31 mouse cellular contexts compared by ENCODE assay signal in the genomic region with DNA sequence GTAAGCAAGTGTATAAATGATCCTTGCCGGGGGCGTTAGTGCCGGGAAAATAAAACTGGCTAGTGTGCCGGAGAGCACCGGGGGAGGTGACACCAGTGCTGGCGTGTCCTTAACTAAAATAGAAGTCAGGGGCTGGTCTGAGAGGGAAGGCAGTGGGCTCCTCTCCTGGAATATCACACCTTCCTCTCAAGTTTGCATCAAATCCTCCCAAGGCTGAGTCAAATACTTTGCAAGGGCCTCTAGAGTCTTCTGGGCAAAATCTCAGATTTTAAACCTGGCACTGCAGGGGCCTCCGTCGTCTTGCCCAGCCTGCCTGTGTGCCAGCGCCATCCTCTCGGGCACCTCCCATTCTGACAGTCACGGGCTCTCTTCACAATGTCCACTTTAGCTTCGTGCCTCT. TPM values are rescaled to one million over a fixed set of nuclear protein-coding genes. Genes with fewer than 3 reads are reported as not detected.
DNase-seq lines count a peak whose midpoint lies in the region; ATAC-seq and TF ChIP-seq lines count a peak whose summit lies in the region.
"Had no signal": no experiment of that assay in that cellular context is flagged by ENCODE, and none has a peak within 500 bp of the region (broad histone marks: within the 10 kb centered on the region; RNA-seq: fewer than 3 reads in every experiment).

No protein-coding gene starts in this region.

- H3K4me1 ChIP-seq in kidney, embryonic 14.5 days (ENCODE audit: control insufficient read depth, insufficient read depth, low read length), result peaks cover 11% of the 10 kb centered on the region
- H3K4me1 ChIP-seq in kidney, embryonic 15.5 days, result peaks cover 38% of the 10 kb centered on the region
- peaks cover 27% of the 10 kb centered on the region for H3K4me1 ChIP-seq in olfactory bulb, adult 2 months (ENCODE audit: control insufficient read depth, insufficient read depth, low read length)

- H3K36me3 ChIP-seq in kidney, embryonic 14.5 days (ENCODE audit: control insufficient read depth, insufficient read depth, low read length), result no peaks in the 10 kb centered on the region
- H3K36me3 ChIP-seq in kidney, embryonic 15.5 days, result no peaks in the 10 kb centered on the region
- H3K36me3 ChIP-seq: embryonic facial prominence, embryonic 12.5 days; limb, embryonic 10.5 days; limb, embryonic 15.5 days; midbrain, embryonic 13.5 days; neural tube, embryonic 13.5 days had no signal

- H3K27ac ChIP-seq in kidney, embryonic 14.5 days (ENCODE audit: low read depth, low read length), result no peak overlapping the region
- no peak overlapping the region for H3K27ac ChIP-seq in kidney, embryonic 15.5 days
- H3K27ac ChIP-seq in olfactory bulb, adult 2 months (ENCODE audit: insufficient read depth, low read depth, low read length), result peak overlapping the region; percentile 39; the same call in 1 of the 2 replicates
- H3K27ac ChIP-seq: embryonic facial prominence, embryonic 12.5 days; gastrocnemius, adult 2 months; heart, adult 2 months; kidney, postnatal 0 days; limb, embryonic 10.5 days; limb, embryonic 15.5 days; liver, embryonic 14.5 days; macrophage; midbrain, embryonic 13.5 days; neural tube, embryonic 13.5 days had no signal

- H3K27me3 ChIP-seq in kidney, embryonic 14.5 days (ENCODE audit: control insufficient read depth, insufficient read depth, low read length), result peaks cover 3% of the 10 kb centered on the region; the same call in 1 of the 2 replicates
- peaks cover 4% of the 10 kb centered on the region; the same call in 1 of the 2 replicates for H3K27me3 ChIP-seq in kidney, embryonic 15.5 days
- H3K27me3 ChIP-seq: embryonic facial prominence, embryonic 12.5 days; limb, embryonic 15.5 days; midbrain, embryonic 13.5 days; neural tube, embryonic 13.5 days had no signal

- TF ChIP-seq POLR2A in olfactory bulb, adult 2 months (IDR thresholded peaks at IDR 0.05; ENCODE audit: insufficient read depth, low read depth, low read length), result no peak

- peak; percentile 57 for DNase-seq in cerebellum, adult 9-11 months
- no peak for DNase-seq in cerebellum, adult 8-10 months
- peak; percentile 49 to 55 for DNase-seq in cerebellum, postnatal 14 days
- DNase-seq in testis, postnatal 10 days (ENCODE audit: low spot score), result no peak
- DNase-seq: adrenal gland, adult 2 months; adrenal gland, postnatal 36 days; embryo, embryonic 11 days; gastrocnemius, adult 2 months; gastrocnemius, postnatal 36 days; heart, adult 2 months; heart, postnatal 14 days; kidney, adult 18-20 months; kidney, postnatal 4 days; lung, adult 2 months; lung, postnatal 10 days; retina, postnatal 1 day; thymus, postnatal 4 days had no signal

- 58% methylated on average over 12 of the region's 12 CpGs for WGBS in kidney, embryonic 14.5 days
- WGBS in kidney, embryonic 15.5 days, result 58% methylated on average over 12 of the region's 12 CpGs
- WGBS in olfactory bulb, adult 2 months, result 58% methylated on average over 12 of the region's 12 CpGs

- ATAC-seq in kidney, embryonic 14.5 days (ENCODE audit: low FRiP score, low TSS enrichment), result no peak
- no peak for ATAC-seq in kidney, embryonic 15.5 days (replicated peaks; ENCODE audit: low FRiP score)
- ATAC-seq: activated CD4-positive, CD25-positive, alpha-beta regulatory T cell, adult 4 months; forebrain, embryonic 14.5 days; hindbrain, embryonic 16.5 days; midbrain, embryonic 13.5 days had no signal

- H3K9ac ChIP-seq in kidney, embryonic 14.5 days (ENCODE audit: low read depth, low read length), result 0 out of 2 replicates have a peak overlapping the region, but pooled peaks have one; percentile 18
- H3K9ac ChIP-seq in kidney, embryonic 15.5 days, result no peak overlapping the region
- H3K9ac ChIP-seq: embryonic facial prominence, embryonic 12.5 days; limb, embryonic 15.5 days; liver, embryonic 14.5 days; midbrain, embryonic 13.5 days; neural tube, embryonic 13.5 days had no signal

- TF ChIP-seq CTCF in olfactory bulb, adult 2 months (IDR thresholded peaks at IDR 0.05; ENCODE audit: insufficient read depth, low read depth, low read length), result no peak

- no peaks in the 10 kb centered on the region for H3K9me3 ChIP-seq in kidney, embryonic 14.5 days (ENCODE audit: control insufficient read depth, low read length)
- no peaks in the 10 kb centered on the region for H3K9me3 ChIP-seq in kidney, embryonic 15.5 days (replicated peaks)
- H3K9me3 ChIP-seq: embryonic facial prominence, embryonic 12.5 days; limb, embryonic 10.5 days; limb, embryonic 15.5 days; midbrain, embryonic 13.5 days; neural tube, embryonic 13.5 days had no signal

- no peak overlapping the region for H3K4me3 ChIP-seq in kidney, embryonic 14.5 days (ENCODE audit: low read length)
- H3K4me3 ChIP-seq in kidney, embryonic 15.5 days (replicated peaks), result no peak overlapping the region
- no peak overlapping the region for H3K4me3 ChIP-seq in olfactory bulb, adult 2 months (ENCODE audit: insufficient read depth, low read depth, low read length)
- H3K4me3 ChIP-seq: embryonic facial prominence, embryonic 12.5 days; gastrocnemius, adult 2 months; heart, adult 2 months; limb, embryonic 10.5 days; limb, embryonic 15.5 days; midbrain, embryonic 13.5 days; neural tube, embryonic 13.5 days had no signal

- no peak overlapping the region for H3K4me2 ChIP-seq in kidney, embryonic 14.5 days (replicated peaks; ENCODE audit: low read depth, low read length)
- no peak overlapping the region for H3K4me2 ChIP-seq in kidney, embryonic 15.5 days
- H3K4me2 ChIP-seq: embryonic facial prominence, embryonic 12.5 days; limb, embryonic 15.5 days; midbrain, embryonic 13.5 days; neural tube, embryonic 13.5 days had no signal

RNA-seq across cellular contexts. Expression of a gene that starts 22.1 kb away (rescaled TPM):
- polyA plus RNA-seq in kidney, embryonic 14.5 days (2014; fragmentation: Nextera tagmentation; extraction: Ambion mirVana), result 11.3 and 15.6 TPM in 2 replicates
- polyA plus RNA-seq in kidney, embryonic 15.5 days (2015; fragmentation: Nextera tagmentation; extraction: Ambion mirVana), result 11.0 and 11.1 TPM in 2 replicates
- polyA plus RNA-seq in olfactory bulb, adult 2 months (2012; ENCODE audit: insufficient read depth, insufficient read length, low replicate concordance, missing spikeins), result not detected in 2 replicates

RNA-seq across cellular contexts. Expression of a gene that starts 37.9 kb away (rescaled TPM):
- 431 and 486 TPM in 2 replicates for polyA plus RNA-seq in kidney, embryonic 14.5 days (2014; fragmentation: Nextera tagmentation; extraction: Ambion mirVana)
- polyA plus RNA-seq in kidney, embryonic 15.5 days (2015; fragmentation: Nextera tagmentation; extraction: Ambion mirVana), result 381 and 430 TPM in 2 replicates
- not detected in 2 replicates for polyA plus RNA-seq in olfactory bulb, adult 2 months (2012; ENCODE audit: insufficient read depth, insufficient read length, low replicate concordance, missing spikeins)

RNA-seq across cellular contexts. Expression of a gene that starts 49.2 kb away (rescaled TPM):
- polyA plus RNA-seq in kidney, embryonic 14.5 days (2014; fragmentation: Nextera tagmentation; extraction: Ambion mirVana), result 80.2 and 83.5 TPM in 2 replicates
- 74.7 and 75.6 TPM in 2 replicates for polyA plus RNA-seq in kidney, embryonic 15.5 days (2015; fragmentation: Nextera tagmentation; extraction: Ambion mirVana)
- polyA plus RNA-seq in olfactory bulb, adult 2 months (2012; ENCODE audit: insufficient read depth, insufficient read length, low replicate concordance, missing spikeins), result 104 TPM in 1 of 2 replicates, not detected in the other

Comparison
In these comparisons a context has a peak if more than half of its experiments do, and no peak if none do; other contexts are left out.
1. DNase-seq: peak in cerebellum, adult 9-11 months (single experiment) and cerebellum, postnatal 14 days (2 of 2); none in cerebellum, adult 8-10 months (single experiment) and testis, postnatal 10 days (single experiment).
2. RNA of a gene that starts 22.1 kb away (polyA plus RNA-seq): 11.3 to 15.6 TPM in kidney, embryonic 14.5 days and 11.0 to 11.1 TPM in kidney, embryonic 15.5 days; not detected in olfactory bulb, adult 2 months; every median in the first group is over 10 times any median in the second.